Comparison of ENCODE assay signal across 11 mouse cellular contexts in the genomic region with DNA sequence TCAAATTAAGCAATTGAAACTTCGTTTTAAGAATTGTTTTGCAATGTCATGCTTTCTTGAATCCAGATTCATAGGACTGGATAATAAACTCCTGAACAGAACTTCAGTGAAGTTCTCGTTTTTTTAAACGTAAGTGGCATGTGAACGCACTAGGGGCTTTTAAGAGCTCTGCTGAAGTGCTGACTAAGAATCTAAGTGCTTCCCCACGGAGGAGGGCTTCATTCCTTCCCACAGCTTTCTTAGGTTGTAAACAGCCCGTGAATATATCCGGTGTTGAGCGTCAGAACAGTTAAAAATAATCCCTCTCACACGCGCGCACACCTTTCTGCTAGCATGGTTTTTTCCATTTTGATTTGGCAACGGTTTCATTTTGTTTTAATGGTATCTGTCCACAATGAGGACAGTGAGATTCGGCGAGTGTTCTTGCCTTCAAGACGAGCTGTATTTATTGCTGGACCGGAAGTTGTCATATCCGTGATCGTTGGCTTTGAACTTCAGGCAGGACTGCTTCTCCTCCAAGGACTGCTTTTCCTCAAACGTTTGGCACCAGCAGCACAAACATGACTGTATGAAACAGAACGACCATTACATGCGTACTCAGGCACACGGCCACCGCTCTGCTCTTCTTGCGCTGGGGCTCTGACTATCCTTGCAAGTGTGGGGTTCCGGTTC. TPM values are rescaled to one million over a fixed set of nuclear protein-coding genes. Genes with fewer than 3 reads are reported as not detected.
A peak's percentile ranks its signal among the peaks of the same experiment; 100 is the strongest.
DNase-seq lines count a peak whose midpoint lies in the region; ATAC-seq and TF ChIP-seq lines count a peak whose summit lies in the region.
"Had no signal": no experiment of that assay in that cellular context is flagged by ENCODE, and none has a peak within 500 bp of the region (broad histone marks: within the 10 kb centered on the region; RNA-seq: fewer than 3 reads in every experiment).

No protein-coding gene starts in this region.

- no peaks in the 10 kb centered on the region for H3K4me1 ChIP-seq in liver, postnatal 0 days (ENCODE audit: insufficient read depth)
- no peaks in the 10 kb centered on the region for H3K4me1 ChIP-seq in liver, embryonic 11.5 days (replicated peaks; ENCODE audit: control insufficient read depth, insufficient read depth, low read length)
- H3K4me1 ChIP-seq in limb, embryonic 15.5 days, result no peaks in the 10 kb centered on the region; the same call in 1 of the 2 replicates
- no peaks in the 10 kb centered on the region for H3K4me1 ChIP-seq in stomach, embryonic 16.5 days (ENCODE audit: control insufficient read depth, insufficient read depth, low read length)
- H3K4me1 ChIP-seq: neural tube, embryonic 13.5 days had no signal

- no peak for TF ChIP-seq CTCF in liver, postnatal 0 days (IDR thresholded peaks at IDR 0.05; ENCODE audit: low read depth)

- TF ChIP-seq EP300 in liver, postnatal 0 days (IDR thresholded peaks at IDR 0.05; ENCODE audit: low read depth), result no peak

- H3K9ac ChIP-seq in liver, postnatal 0 days (replicated peaks), result no peak overlapping the region
- no peak overlapping the region for H3K9ac ChIP-seq in liver, embryonic 11.5 days (ENCODE audit: low read depth, low read length)
- no peak overlapping the region for H3K9ac ChIP-seq in limb, embryonic 15.5 days
- H3K9ac ChIP-seq in stomach, embryonic 16.5 days (ENCODE audit: low read length), result no peak overlapping the region
- H3K9ac ChIP-seq: neural tube, embryonic 13.5 days had no signal

- H3K4me2 ChIP-seq in liver, postnatal 0 days (ENCODE audit: low read depth, low read length), result peak overlapping the region; percentile 2; the same call in 1 of the 2 replicates
- no peak overlapping the region for H3K4me2 ChIP-seq in liver, embryonic 11.5 days
- peak overlapping the region; percentile 28 for H3K4me2 ChIP-seq in limb, embryonic 15.5 days
- H3K4me2 ChIP-seq in stomach, embryonic 16.5 days (ENCODE audit: low read depth, low read length), result peak overlapping the region; percentile 20; the same call in 1 of the 2 replicates
- H3K4me2 ChIP-seq: neural tube, embryonic 13.5 days had no signal

- DNase-seq in liver, postnatal 0 days, result no peak
- DNase-seq in liver, embryonic 11.5 days (ENCODE audit: low spot score), result no peak
- peak; percentile 34 to 36 for DNase-seq in heart, postnatal 36 days
- no peak for DNase-seq in Muller cell, postnatal 12 days (ENCODE audit: inconsistent ontology term)
- DNase-seq in thymus, postnatal 25 days, result no peak
- DNase-seq in right cerebral cortex, adult 18-20 months, result no peak
- DNase-seq: cerebellum, adult 11-12 months had no signal

- WGBS in liver, postnatal 0 days (ENCODE audit: insufficient replicate concordance), result 59% methylated on average over 25 of the region's 25 CpGs
- WGBS in liver, embryonic 11.5 days, result 77% methylated on average over 25 of the region's 25 CpGs
- WGBS in limb, embryonic 15.5 days, result 35% methylated on average over 25 of the region's 25 CpGs
- 55% methylated on average over 25 of the region's 25 CpGs for WGBS in stomach, embryonic 16.5 days

- no peaks in the 10 kb centered on the region for H3K27me3 ChIP-seq in liver, postnatal 0 days (ENCODE audit: insufficient read depth, low read length)
- H3K27me3 ChIP-seq in liver, embryonic 11.5 days (replicated peaks; ENCODE audit: control insufficient read depth, insufficient read depth, low read length), result no peaks in the 10 kb centered on the region
- H3K27me3 ChIP-seq in limb, embryonic 15.5 days, result no peaks in the 10 kb centered on the region
- no peaks in the 10 kb centered on the region for H3K27me3 ChIP-seq in stomach, embryonic 16.5 days (ENCODE audit: control insufficient read depth, insufficient read depth, low read length)
- H3K27me3 ChIP-seq: neural tube, embryonic 13.5 days had no signal

- H3K9me3 ChIP-seq in liver, postnatal 0 days (ENCODE audit: low read length), result no peaks in the 10 kb centered on the region
- no peaks in the 10 kb centered on the region for H3K9me3 ChIP-seq in liver, embryonic 11.5 days (ENCODE audit: control insufficient read depth, low read length)
- no peaks in the 10 kb centered on the region for H3K9me3 ChIP-seq in limb, embryonic 15.5 days
- H3K9me3 ChIP-seq in stomach, embryonic 16.5 days (replicated peaks; ENCODE audit: control insufficient read depth, low read length), result no peaks in the 10 kb centered on the region
- H3K9me3 ChIP-seq: neural tube, embryonic 13.5 days had no signal

- intact Hi-C loops in heart, postnatal 36 days (cut with DNase I), result loop anchor here (2.0 to 10.0 kb wide), 3 partner anchors 26 to 211 kb away; no protein-coding TSS in a partner anchor

- H3K36me3 ChIP-seq in liver, postnatal 0 days (replicated peaks; ENCODE audit: insufficient read depth, low read length), result no peaks in the 10 kb centered on the region
- no peaks in the 10 kb centered on the region for H3K36me3 ChIP-seq in liver, embryonic 11.5 days (ENCODE audit: control insufficient read depth, insufficient read depth, low read length)
- no peaks in the 10 kb centered on the region for H3K36me3 ChIP-seq in limb, embryonic 15.5 days
- H3K36me3 ChIP-seq in stomach, embryonic 16.5 days (ENCODE audit: control insufficient read depth, insufficient read depth, low read length), result no peaks in the 10 kb centered on the region

- H3K4me3 ChIP-seq in liver, postnatal 0 days (ENCODE audit: low read depth, low read length), result no peak overlapping the region
- no peak overlapping the region for H3K4me3 ChIP-seq in liver, embryonic 11.5 days (ENCODE audit: low read depth, low read length)
- H3K4me3 ChIP-seq in limb, embryonic 15.5 days, result peak overlapping the region; percentile 22
- no peak overlapping the region for H3K4me3 ChIP-seq in stomach, embryonic 16.5 days (replicated peaks; ENCODE audit: low read length)
- H3K4me3 ChIP-seq: neural tube, embryonic 13.5 days had no signal

- no peak for ATAC-seq in liver, postnatal 0 days
- no peak for ATAC-seq in liver, embryonic 11.5 days (replicated peaks; ENCODE audit: low FRiP score)
- ATAC-seq in limb, embryonic 15.5 days (ENCODE audit: insufficient number of reproducible peaks, low FRiP score, low TSS enrichment, low read depth), result no peak
- peak; percentile 58; the same call in 1 of the 2 replicates for ATAC-seq in stomach, embryonic 16.5 days (ENCODE audit: insufficient read depth, low FRiP score)

- H3K27ac ChIP-seq in liver, postnatal 0 days (ENCODE audit: low read depth), result no peak overlapping the region
- H3K27ac ChIP-seq in liver, embryonic 11.5 days (ENCODE audit: low read depth, low read length), result no peak overlapping the region
- H3K27ac ChIP-seq in limb, embryonic 15.5 days, result no peak overlapping the region
- no peak overlapping the region for H3K27ac ChIP-seq in stomach, embryonic 16.5 days (ENCODE audit: low read length)
- H3K27ac ChIP-seq: neural tube, embryonic 13.5 days had no signal

RNA-seq across cellular contexts. Expression of gene Ednrb, which starts 27.4 kb away (rescaled TPM):
- 7.9 and 10.0 TPM in 2 replicates for polyA plus RNA-seq in liver, postnatal 0 days (2015; fragmentation: Nextera tagmentation; extraction: Ambion mirVana)
- polyA plus RNA-seq in liver, embryonic 11.5 days (2014; fragmentation: Nextera tagmentation; extraction: Ambion mirVana), result 24.6 and 25.7 TPM in 2 replicates
- 10 to 100 TPM; 14.4 to 20.5 TPM for total RNA-seq in heart, postnatal 36 days (2021)
- polyA plus RNA-seq in limb, embryonic 15.5 days (2015; fragmentation: Nextera tagmentation; extraction: Ambion mirVana), result 21.6 and 28.1 TPM in 2 replicates
- 109 and 112 TPM in 2 replicates for polyA plus RNA-seq in stomach, embryonic 16.5 days (2015; fragmentation: Nextera tagmentation; extraction: Ambion mirVana)
- total RNA-seq: MEL had no signal

Comparison
In these comparisons a context has a peak if more than half of its experiments do, and no peak if none do; other contexts are left out.
1. DNase-seq: peak in heart, postnatal 36 days (2 of 2); none in liver, postnatal 0 days (single experiment), liver, embryonic 11.5 days (single experiment), Muller cell, postnatal 12 days (single experiment), thymus, postnatal 25 days (single experiment) and right cerebral cortex, adult 18-20 months (single experiment).